Mouse (Mus musculus) layer of hippocampus, postnatal 10 days (tissue): Measurements from ENCODE around the gene Gna13. TPM values are rescaled to one million over a fixed set of nuclear protein-coding genes. Genes with fewer than 3 reads are reported as not detected.

Experiments used
- DNase-seq, 2 experiments: peaks; one replicate each; pipeline ENCODE4 v3.0.0; 2021; ENCODE audit warnings: low spot score in 2 of 2
- total RNA-seq, 2 experiments: library from RNA; stranded (reverse); gene quantifications; 2 replicates each; pipeline ENCODE4 v1.2.3; 2021

The Gna13 gene
- total RNA-seq, 2 experiments from 2014 or later: 58.9 to 61.5 TPM

GRCm38 (mm10) chr11:109420567-109420962 lies 57.9 kb downstream of the Gna13 start:
- no peak for DNase-seq

GRCm38 (mm10) chr11:109421205-109421604 lies 58.6 kb downstream of the Gna13 start:
- no peak for DNase-seq

- DNase-seq: no peak
These were observed 59.6 kb downstream of the Gna13 start for GRCm38 (mm10) chr11:109422263-109422662.

DNA sequence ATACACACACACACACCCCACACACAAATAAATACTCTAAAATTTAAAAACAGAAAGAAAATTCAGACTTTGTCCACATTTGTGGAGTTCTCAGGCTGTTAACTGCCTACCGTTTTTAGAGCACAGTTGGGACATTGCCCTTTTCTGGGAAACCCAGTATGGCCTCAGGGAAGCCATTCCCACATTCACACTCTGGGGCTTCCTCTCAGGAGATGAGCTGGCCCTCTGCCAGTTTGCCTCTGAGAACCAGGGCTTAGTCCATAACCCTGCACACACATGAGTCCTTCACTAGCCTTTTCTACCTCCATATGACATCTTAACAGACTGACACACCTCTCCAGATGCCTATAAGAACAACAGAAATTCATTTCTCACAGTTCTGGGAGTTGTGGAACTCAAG lies 60.7 kb downstream of the Gna13 start:
- no peak for DNase-seq

DNA sequence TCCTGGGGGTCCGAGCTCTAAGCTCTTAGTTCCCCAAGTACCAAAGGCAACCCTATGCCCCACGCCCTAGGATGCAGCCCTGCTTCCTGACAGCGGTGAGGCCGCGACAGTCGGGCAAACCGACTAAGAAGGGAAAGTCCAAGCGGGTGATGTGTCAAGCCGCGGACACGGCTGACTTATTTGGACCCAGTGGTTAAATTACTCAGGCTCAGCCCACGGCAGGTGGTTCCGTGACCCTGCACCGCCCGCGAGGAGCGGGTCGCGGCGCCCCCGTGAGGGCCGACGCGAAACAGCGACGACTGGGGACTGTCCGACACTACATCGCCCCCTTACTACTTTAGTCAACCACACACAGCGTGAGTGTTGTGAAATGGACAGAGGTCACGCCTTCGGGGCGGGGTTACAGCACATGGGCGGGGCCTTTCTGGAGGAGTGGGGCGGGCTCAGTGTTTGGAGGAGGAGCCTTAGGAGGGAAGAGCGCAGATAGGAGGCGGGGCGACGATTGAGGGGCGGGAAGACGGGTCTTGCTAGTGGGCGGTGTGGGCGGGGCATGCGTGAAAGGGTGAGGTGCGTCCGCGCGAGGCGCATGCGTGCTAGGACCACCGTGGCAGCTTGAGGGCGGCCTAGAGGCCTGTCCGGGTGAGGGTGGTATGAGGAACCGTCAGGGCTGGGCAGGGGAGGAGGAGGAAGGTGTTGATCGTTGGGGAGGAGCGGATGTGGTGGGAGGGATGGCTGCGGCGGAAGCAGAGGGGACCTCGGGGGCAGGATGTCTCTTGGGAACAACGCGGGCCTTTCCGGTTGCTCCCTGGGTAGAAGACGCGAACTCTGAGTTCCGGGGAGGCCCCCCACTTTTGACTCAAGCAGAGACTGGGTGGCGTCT lies 63.0 kb downstream of the Gna13 start, which contains the start of gene Amz2:
Amz2 (plus strand) TSS at position 555 of the 880 bp plus-strand sequence.
- DNase-seq: peak; percentile 98 to 99

GRCm38 (mm10) chr11:109426272-109426586 lies 63.6 kb downstream of the Gna13 start:
- no peak for DNase-seq

DNA sequence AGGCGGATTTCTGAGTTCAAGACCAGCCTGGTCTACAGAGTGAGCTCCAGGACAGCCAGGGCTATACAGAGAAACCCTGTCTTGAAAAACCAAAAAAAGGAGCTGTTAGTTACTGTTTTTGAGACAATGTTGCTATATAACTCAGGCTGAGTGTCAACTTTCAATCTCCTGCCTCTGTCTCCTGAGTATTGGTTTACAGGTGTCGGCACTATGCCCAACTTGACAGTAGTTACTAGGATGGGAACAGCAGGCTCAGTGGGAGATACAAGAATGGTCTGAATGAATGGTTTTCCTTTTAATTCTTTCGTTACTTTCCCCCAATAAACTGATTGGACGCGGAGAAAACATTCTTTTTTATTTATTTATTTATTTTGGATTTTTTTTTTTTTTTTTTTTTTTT lies 64.7 kb downstream of the Gna13 start:
- no peak for DNase-seq

GRCm38 (mm10) chr11:109434233-109434798 lies 71.7 kb downstream of the Gna13 start:
- DNase-seq: no peak

DNA sequence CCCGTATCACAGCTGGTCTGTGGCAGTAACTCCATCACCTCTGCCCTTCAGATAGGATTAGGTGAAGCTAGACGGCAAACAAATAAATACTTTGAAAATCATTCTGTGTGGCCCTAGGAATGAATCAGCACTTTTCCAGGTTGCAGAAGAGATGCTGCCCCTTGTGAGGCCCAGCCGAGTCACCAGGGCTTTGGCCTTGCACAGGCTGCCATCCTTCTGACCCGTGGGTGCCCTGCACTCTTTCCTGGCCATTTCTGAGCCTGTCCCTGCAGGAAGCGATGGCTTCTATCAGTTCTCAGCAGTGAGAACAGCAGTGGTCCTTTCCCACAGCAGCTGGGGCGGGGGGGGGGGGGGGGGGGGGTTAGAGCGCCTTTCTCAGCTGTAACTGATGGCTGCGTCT lies 74.3 kb downstream of the Gna13 start:
- DNase-seq: no peak

DNA sequence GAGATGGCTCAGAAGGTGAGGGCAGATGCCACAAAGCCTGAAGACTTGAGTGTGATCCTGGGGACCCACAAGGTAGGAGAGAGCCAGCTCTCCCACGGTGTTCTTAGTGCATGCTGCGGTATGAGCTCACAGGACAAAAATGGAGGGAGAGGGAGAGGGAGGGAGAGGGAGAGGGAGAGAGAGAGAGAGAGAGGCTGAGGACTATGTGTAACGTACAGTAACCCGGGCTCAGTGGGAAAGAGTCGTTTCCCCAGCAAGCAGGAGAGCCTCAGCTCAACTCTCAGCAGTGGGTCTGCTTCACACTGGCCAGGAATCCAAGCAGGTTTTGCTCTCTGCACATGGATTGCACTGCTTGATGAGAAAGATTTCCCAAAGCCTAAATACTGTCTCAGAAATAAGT lies 76.6 kb downstream of the Gna13 start:
- DNase-seq: no peak

- DNase-seq: peak; percentile 64 to 68
These were observed 77.3 kb downstream of the Gna13 start for GRCm38 (mm10) chr11:109439829-109440340.

DNA sequence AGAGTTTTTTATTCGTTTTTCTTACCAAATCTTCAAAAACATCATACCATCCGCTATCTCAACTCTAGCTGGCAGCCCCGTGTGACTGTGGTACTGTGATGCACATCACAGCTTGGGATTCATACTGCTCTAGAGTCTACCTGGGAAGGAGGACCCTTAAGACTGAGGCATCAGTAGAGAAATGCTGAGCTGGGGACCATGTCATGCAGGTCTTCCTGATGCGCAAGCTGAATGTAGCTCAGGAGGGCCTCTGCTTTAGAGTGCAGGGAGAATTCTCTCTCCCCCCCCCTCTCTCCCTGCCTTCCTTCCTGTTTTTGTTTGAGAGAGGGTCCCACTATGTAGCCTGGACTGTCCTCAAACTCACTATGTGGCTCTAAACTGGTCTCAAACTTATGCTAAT lies 78.0 kb downstream of the Gna13 start:
- no peak for DNase-seq

- DNase-seq: peak; percentile 38 to 46
These were observed 78.5 kb downstream of the Gna13 start for GRCm38 (mm10) chr11:109441119-109441518.

- no peak for DNase-seq
These were observed 79.6 kb downstream of the Gna13 start for GRCm38 (mm10) chr11:109442166-109442730.

GRCm38 (mm10) chr11:109443468-109444263 lies 81.0 kb downstream of the Gna13 start:
- DNase-seq: no peak

DNA sequence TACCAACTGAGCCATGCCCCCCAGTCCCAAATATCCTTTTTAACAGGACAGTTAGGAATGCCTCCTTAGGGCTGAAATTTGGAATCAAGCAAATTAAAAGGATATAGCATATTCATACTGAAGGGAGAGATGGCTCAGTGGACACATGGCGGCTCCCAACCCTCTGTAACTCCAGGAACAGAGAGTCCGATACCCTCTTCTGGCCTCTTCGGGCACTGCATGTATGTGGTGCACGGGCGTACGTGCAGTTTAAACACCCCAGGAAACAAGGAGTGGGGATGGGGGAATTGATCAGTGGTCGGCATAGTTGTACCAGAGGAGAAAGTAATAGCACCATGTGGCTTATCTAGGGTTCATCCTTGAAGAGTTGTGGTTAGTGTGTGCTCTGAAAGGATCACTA lies 82.0 kb downstream of the Gna13 start:
- DNase-seq: peak in 1 of 2 experiments; percentile 29

DNA sequence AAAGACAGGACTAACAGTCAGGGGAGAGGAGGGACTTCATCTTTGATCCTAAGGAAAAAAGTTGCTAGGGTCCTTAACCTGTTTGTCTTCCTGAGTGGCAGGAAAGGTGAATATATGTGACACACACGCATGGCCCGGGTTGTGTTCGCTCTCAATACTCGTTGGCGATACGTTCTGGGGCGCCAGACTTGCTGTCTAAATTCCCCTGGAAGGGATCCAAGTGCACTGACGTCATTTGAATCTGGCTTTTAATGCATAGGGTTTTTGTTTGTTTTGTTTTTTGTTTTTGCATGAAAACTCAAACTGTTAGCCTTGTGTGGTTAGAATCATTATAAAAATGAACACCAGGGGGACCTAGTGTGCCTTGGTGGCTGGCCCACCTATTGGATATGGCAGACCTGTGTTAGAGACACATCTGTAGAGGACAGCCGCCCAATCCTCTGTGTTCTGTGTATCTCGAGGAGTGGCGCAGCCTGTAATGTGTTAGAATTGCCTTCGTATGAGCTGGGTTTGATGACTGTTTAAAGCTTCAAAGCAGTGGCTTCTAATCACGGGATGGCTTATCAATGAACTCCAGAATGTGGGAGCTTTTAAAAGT lies 82.9 kb downstream of the Gna13 start:
- peak in 1 of 2 experiments; percentile 22 for DNase-seq
